Mouse (Mus musculus): ENCODE measurements around the gene Msrb3.

- TF ChIP-seq EP300 (IDR thresholded peaks at IDR 0.05), result no peak
- no peak for TF ChIP-seq CTCF (IDR thresholded peaks at IDR 0.05)
These were observed 111.7 kb downstream of the Msrb3 start for GRCm38 (mm10) chr10:120787202-120787601.

All from lung, postnatal 0 days (tissue).